Mouse (Mus musculus): ENCODE measurements at regions not wholly inside any gene's neighbourhood (a gene's known extent, or its start where the extent isn't known, plus 50 kb on each side); places are given as distances from the start of the nearest gene placed in this dataset.

- TF ChIP-seq CTCF (IDR thresholded peaks at IDR 0.05; ENCODE audit: low read depth) (no peak), EP300 (optimal IDR thresholded peaks at IDR 0.05) (no peak)
Measured at GRCm38 (mm10) chr2:50967826-50968225, 181.1 kb downstream of the Rnd3 start.
